Mouse (Mus musculus): Measurements from ENCODE around the gene Pdpn. TPM values are rescaled to one million over a fixed set of nuclear protein-coding genes. Genes with fewer than 3 reads are reported as not detected.
A peak's percentile ranks its signal among the peaks of the same experiment; 100 is the strongest.

Gene Pdpn
- polyA plus RNA-seq, 1 experiment from 2014 or later = 72.5 TPM

DNA sequence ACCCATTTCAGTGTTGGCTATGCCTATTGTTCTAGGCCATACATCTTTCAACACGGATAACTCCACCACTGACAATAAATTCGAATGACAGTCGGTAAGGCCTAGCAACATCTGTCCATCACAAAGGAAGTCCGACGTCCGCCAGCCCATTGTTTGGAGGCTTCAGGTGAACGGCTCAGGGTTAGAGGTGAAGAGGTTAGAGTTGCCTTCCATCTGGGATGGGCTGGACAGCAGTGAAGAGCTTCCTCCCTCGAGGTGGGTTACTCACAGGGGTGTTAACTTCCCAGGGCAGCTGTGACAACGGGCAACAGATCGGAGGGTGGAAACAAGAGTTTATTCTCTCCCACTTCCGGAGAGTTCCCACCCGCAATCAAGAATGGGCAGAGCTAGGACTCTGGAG is 36.7 kb downstream of the Pdpn start:
- peaks cover 9% of the 10 kb centered on the region for H3K4me1 ChIP-seq (replicated peaks)
- H3K27ac ChIP-seq = no peak overlapping the region
- 77% methylated on average over 12 of the region's 12 CpGs for WGBS
- no peak overlapping the region for H3K4me3 ChIP-seq (replicated peaks)
- H3K9me3 ChIP-seq = no peaks in the 10 kb centered on the region
- no peaks in the 10 kb centered on the region for H3K27me3 ChIP-seq
- H3K9ac ChIP-seq (replicated peaks) = no peak overlapping the region
- ATAC-seq = no peak
- no peak overlapping the region for H3K4me2 ChIP-seq (replicated peaks)
- peaks cover 12% of the 10 kb centered on the region for H3K36me3 ChIP-seq

DNA sequence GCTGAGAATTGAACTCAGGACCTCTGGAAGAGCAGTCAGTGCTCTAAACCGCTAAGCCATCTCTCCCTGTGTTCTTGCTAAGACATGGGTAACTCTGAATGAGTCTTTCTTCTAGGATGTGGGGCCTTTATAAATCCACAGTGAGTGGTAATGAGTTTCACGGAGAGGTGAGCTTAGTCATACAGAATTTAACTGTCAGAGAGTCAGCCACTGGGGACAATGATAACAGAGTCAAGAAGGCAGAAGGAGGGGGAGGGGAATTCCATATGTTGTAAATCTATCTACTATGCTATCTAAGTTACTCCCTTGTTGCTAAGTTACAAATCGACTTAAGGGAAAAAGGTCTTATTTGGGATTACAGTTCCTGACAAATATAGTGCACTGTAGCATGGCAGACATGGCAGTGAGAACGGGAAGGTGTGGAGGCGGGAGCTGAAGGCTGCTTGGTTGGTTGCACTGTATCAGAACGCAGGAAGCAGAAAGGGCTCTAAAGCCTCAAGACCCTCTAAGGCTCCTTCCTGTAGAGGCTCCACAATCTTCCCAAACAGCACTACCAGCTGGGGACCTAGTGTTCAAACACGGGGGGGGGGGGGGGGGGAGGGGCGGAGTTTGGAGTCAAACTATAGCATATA is 39.5 kb downstream of the Pdpn start:
- H3K4me2 ChIP-seq (replicated peaks) = no peak overlapping the region
- 64% methylated on average over 8 of the region's 8 CpGs for WGBS
- H3K4me3 ChIP-seq (replicated peaks) = no peak overlapping the region
- ATAC-seq = 0 out of 2 replicates have a peak, but pooled peaks have one; percentile 17
- H3K4me1 ChIP-seq (replicated peaks) = peaks cover 9% of the 10 kb centered on the region
- no peak overlapping the region for H3K9ac ChIP-seq (replicated peaks)
- no peak overlapping the region for H3K27ac ChIP-seq
- H3K9me3 ChIP-seq = no peaks in the 10 kb centered on the region
- no peaks in the 10 kb centered on the region for H3K36me3 ChIP-seq
- no peaks in the 10 kb centered on the region for H3K27me3 ChIP-seq

DNA sequence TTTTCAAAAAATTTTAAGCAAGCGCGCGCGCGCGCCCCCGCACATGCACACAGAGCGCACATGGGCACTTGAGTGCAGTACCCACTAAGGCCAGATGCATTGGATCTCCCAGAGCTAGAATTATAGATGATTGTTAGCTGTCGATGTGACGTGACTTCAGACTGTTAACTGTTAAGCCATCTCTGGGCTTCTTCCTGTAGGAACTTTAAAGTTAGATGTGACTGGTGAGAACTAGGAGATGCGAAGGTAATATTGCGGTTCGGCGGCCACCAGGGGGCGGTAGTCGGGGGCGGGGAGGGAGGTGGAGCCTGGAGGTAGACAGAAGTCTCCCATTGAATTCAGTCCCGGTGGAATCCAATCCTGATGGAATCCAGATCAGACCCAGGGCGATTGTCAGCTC is 40.8 kb downstream of the Pdpn start:
- Histone ChIP-seq H3K9ac (replicated peaks) (no peak overlapping the region), H3K4me2 (replicated peaks) (peak overlapping the region; percentile 26; the same call in 1 of the 2 replicates), H3K36me3 (no peaks in the 10 kb centered on the region), H3K4me1 (replicated peaks) (peaks cover 9% of the 10 kb centered on the region), H3K27me3 (no peaks in the 10 kb centered on the region), H3K27ac (no peak overlapping the region), H3K4me3 (replicated peaks) (no peak overlapping the region), H3K9me3 (no peaks in the 10 kb centered on the region)
- peak; percentile 73 for ATAC-seq
- WGBS = 43% methylated on average over 19 of the region's 19 CpGs

DNA sequence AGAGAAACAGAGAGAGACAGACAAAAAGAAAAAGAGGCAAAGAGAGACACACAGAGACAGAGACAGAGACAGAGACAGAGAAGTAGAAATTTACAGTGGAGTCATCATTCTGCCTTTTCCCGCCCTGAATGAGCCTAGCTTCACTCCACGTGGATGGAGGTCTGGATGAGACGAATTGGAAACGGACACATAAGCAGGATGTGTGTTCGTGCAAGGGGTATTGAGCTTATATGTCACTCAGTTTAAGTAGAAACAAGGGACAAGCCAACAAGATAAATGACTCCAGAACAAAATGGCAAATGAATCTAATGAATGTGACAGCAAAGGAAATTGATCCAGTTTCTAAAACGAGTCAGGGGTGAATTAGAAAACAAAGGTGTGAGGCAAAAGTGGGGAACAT is 41.4 kb downstream of the Pdpn start:
- H3K4me3 ChIP-seq (replicated peaks) = no peak overlapping the region
- no peaks in the 10 kb centered on the region for H3K36me3 ChIP-seq
- no peaks in the 10 kb centered on the region for H3K27me3 ChIP-seq
- no peak overlapping the region for H3K4me2 ChIP-seq (replicated peaks)
- no peak for ATAC-seq
- WGBS = 64% methylated on average over 6 of the region's 6 CpGs
- H3K4me1 ChIP-seq (replicated peaks) = peaks cover 9% of the 10 kb centered on the region
- no peak overlapping the region for H3K9ac ChIP-seq (replicated peaks)
- H3K27ac ChIP-seq = no peak overlapping the region
- H3K9me3 ChIP-seq = no peaks in the 10 kb centered on the region

DNA sequence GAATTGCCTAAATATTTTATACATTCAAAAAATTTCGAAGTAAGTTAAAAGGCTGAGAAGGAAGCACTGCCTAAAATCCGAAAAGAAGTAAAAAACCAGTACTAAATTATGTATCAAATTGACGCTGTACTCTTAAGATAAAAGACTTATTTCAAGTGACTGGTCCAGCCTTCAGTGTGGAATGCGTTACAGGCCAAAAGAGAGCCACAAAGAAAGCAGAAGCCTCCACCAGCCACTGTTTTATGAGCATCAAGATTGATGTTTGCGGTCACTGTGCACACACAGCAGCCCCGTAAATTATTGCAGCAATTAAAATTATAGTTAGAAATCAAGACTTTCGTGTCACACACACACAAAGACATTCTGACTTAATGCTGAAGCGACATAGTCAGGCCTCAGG is 43.8 kb downstream of the Pdpn start:
- H3K27me3 ChIP-seq = no peaks in the 10 kb centered on the region
- H3K4me3 ChIP-seq (replicated peaks) = no peak overlapping the region
- no peak for ATAC-seq
- H3K36me3 ChIP-seq = no peaks in the 10 kb centered on the region
- H3K27ac ChIP-seq = no peak overlapping the region
- H3K4me1 ChIP-seq (replicated peaks) = peaks cover 9% of the 10 kb centered on the region
- no peaks in the 10 kb centered on the region for H3K9me3 ChIP-seq
- H3K4me2 ChIP-seq (replicated peaks) = no peak overlapping the region
- H3K9ac ChIP-seq (replicated peaks) = no peak overlapping the region
- 84% methylated on average over 8 of the region's 8 CpGs for WGBS

DNA sequence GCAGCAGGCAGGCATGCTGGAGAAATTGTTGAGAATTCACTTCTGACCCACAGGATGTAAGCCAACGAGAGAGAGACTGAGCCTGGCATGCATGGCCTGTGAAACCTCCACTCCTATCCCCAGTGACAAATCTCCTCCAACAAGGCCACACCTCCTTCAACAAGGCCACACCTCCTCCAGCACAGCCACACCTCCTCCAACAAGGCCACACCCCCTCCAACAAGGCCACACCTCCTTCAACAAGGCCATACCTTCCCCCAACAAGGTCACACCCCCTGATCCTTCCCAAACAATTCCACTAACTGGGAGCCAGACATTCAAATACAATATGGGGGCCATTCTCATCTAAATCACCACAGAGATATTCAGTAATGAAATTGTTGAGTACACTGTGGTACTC is 46.0 kb downstream of the Pdpn start:
- H3K4me3 ChIP-seq (replicated peaks) = no peak overlapping the region
- H3K27me3 ChIP-seq = no peaks in the 10 kb centered on the region
- H3K4me1 ChIP-seq (replicated peaks) = no peaks in the 10 kb centered on the region
- no peak overlapping the region for H3K4me2 ChIP-seq (replicated peaks)
- H3K36me3 ChIP-seq = no peaks in the 10 kb centered on the region
- no peaks in the 10 kb centered on the region for H3K9me3 ChIP-seq
- no peak for ATAC-seq
- 89% methylated on average over 1 of the region's 1 CpGs for WGBS
- no peak overlapping the region for H3K9ac ChIP-seq (replicated peaks)
- H3K27ac ChIP-seq = no peak overlapping the region

DNA sequence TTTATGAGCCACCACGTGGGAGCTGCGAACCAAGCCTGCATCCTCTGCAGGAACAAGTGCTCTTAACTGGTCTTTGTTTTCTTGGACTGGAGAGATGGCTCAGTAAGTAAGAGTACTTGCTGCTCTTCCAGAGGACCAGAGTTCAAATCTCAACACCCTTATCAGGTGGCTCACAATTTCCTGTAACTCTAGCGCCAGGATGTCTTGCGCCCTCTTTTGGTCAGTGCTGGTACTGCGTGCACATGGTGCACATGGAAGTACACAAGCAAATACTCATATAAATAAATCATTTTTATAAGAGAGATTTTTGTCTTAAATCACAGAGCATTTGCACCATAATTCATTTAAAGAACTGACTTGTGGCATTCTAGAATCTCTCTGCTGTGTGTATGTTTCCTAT is 51.3 kb downstream of the Pdpn start:
- no peaks in the 10 kb centered on the region for H3K4me1 ChIP-seq (replicated peaks)
- H3K4me3 ChIP-seq (replicated peaks) = no peak overlapping the region
- H3K36me3 ChIP-seq = no peaks in the 10 kb centered on the region
- H3K9ac ChIP-seq (replicated peaks) = no peak overlapping the region
- H3K9me3 ChIP-seq = no peaks in the 10 kb centered on the region
- no peak for ATAC-seq
- no peak overlapping the region for H3K4me2 ChIP-seq (replicated peaks)
- H3K27me3 ChIP-seq = no peaks in the 10 kb centered on the region
- WGBS = 82% methylated on average over 5 of the region's 5 CpGs
- no peak overlapping the region for H3K27ac ChIP-seq

DNA sequence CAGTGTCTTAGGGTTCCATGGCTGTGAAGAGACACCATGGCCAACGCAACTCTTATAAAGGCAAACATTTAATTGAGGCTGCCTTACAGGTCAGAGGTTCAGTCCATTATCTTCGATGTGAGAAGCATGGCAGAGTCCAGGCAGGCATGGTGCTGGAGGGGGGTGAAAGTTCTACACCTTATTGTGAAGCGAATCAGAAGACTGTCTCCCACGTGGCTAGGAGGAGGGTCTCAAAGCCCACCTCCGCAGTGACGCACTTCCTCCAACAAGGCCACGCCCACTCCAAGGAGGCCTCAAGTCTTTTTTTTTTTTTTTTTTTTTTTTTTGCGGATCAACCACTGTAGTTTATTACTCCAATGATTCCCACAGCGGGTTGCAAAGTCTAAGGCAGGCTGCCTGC is 58.1 kb downstream of the Pdpn start:
- Histone ChIP-seq H3K9me3 (no peaks in the 10 kb centered on the region), H3K27me3 (no peaks in the 10 kb centered on the region), H3K4me1 (replicated peaks) (0 out of 2 replicates have a peak, but pooled peaks cover 2% of the 10 kb centered on the region), H3K27ac (no peak overlapping the region), H3K9ac (replicated peaks) (no peak overlapping the region), H3K4me3 (replicated peaks) (no peak overlapping the region), H3K4me2 (replicated peaks) (no peak overlapping the region), H3K36me3 (no peaks in the 10 kb centered on the region)
- WGBS = 82% methylated on average over 9 of the region's 9 CpGs
- ATAC-seq = no peak

DNA sequence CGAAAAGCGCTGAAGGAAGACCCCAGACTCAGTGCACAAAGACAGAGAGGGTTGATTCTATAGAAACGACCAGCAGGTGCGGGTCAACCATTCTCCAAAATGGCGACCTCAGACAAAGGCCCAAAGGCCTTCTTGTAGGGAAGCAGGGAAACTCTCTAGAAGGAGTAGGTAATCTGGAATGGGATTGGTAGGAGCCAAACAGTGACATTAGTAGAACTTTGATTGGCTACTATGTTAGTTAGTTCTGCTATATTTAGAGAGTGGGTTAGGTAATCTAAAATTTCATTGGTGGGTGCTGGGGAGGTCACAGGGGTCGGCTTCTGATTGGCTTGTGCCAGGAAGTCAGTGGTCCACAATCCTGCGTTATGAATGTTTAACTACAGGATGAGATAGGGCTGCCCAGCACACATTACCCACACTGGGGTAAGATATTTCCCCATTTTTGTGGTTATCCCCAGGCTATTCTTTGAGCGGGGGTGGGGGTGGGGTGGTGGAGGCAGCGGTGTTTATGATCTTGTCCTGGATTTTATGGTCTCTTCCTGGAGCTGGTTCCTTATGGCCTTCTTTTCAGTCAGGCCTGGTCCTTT is 59.7 kb downstream of the Pdpn start:
- Histone ChIP-seq H3K4me3 (replicated peaks) (no peak overlapping the region), H3K9ac (replicated peaks) (no peak overlapping the region), H3K36me3 (no peaks in the 10 kb centered on the region), H3K4me2 (replicated peaks) (no peak overlapping the region), H3K9me3 (no peaks in the 10 kb centered on the region), H3K27me3 (no peaks in the 10 kb centered on the region), H3K4me1 (replicated peaks) (0 out of 2 replicates have a peak, but pooled peaks cover 2% of the 10 kb centered on the region), H3K27ac (no peak overlapping the region)
- WGBS = 91% methylated on average over 9 of the region's 9 CpGs
- no peak for ATAC-seq

DNA sequence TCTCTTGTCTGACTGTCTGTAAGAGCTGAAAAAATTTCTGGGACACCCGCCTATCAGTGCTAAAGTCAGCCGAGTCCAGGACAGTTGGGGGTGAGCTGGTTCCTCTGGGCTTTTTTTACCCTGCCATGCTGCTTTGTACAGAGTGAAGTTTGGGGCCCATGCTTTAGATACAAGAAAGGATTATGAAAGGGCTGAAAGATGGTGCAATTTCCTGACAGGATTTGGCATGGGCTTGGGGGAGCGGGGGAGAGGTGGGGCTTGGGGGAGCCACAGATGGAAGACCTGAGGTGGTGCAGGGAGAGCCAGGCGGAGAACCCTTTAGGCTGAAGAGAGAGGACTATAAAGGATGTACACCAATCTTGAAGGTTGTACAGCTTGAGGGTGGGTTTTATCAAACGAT is 60.2 kb downstream of the Pdpn start:
- Histone ChIP-seq H3K4me2 (replicated peaks) (no peak overlapping the region), H3K4me1 (replicated peaks) (0 out of 2 replicates have a peak, but pooled peaks cover 2% of the 10 kb centered on the region), H3K27me3 (no peaks in the 10 kb centered on the region), H3K4me3 (replicated peaks) (no peak overlapping the region), H3K9me3 (no peaks in the 10 kb centered on the region), H3K36me3 (no peaks in the 10 kb centered on the region), H3K27ac (no peak overlapping the region), H3K9ac (replicated peaks) (no peak overlapping the region)
- ATAC-seq = no peak
- WGBS = 96% methylated on average over 5 of the region's 5 CpGs

DNA sequence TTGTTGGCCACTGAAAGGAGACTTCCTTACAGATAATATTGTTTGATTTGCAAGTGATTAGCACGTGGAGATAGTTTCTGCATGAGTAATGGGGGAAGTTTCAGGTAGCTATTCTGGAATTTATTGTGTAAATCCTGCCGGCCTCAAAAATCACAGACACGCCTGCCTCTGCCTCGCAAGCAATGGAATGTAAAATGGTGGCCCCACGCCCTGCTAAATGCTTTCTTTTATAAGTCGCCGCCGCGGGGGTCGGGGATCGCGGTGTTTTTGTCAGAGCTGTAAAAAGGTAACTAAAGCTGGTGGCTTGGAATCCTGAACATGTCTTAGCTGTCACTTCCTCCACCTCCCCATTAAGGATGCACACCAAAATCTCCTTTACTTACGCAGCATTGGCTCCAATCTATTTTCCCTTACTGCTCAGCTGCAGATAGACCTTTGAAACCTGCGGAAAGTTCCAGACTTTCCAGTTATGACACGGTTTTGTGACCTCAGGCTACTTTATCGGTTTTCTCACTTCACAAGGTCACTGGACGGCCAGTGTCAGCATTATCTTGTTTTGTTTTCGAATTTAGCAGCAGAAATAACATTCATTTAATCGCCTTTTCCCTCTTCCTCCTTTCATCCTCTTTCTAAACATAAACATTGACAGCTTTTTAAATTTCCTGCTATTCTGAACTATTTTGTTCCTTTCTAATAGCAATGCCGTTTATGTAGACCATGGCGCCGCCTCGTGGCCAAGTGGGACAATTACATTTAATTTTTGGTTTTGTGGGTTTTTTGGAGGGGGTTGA is 60.9 kb downstream of the Pdpn start:
- H3K9ac ChIP-seq (replicated peaks) = no peak overlapping the region
- no peaks in the 10 kb centered on the region for H3K27me3 ChIP-seq
- no peak overlapping the region for H3K4me3 ChIP-seq (replicated peaks)
- 31% methylated on average over 23 of the region's 23 CpGs for WGBS
- no peaks in the 10 kb centered on the region for H3K9me3 ChIP-seq
- H3K4me2 ChIP-seq (replicated peaks) = no peak overlapping the region
- 0 out of 2 replicates have a peak, but pooled peaks cover 2% of the 10 kb centered on the region for H3K4me1 ChIP-seq (replicated peaks)
- H3K27ac ChIP-seq = no peak overlapping the region
- no peak for ATAC-seq
- no peaks in the 10 kb centered on the region for H3K36me3 ChIP-seq

DNA sequence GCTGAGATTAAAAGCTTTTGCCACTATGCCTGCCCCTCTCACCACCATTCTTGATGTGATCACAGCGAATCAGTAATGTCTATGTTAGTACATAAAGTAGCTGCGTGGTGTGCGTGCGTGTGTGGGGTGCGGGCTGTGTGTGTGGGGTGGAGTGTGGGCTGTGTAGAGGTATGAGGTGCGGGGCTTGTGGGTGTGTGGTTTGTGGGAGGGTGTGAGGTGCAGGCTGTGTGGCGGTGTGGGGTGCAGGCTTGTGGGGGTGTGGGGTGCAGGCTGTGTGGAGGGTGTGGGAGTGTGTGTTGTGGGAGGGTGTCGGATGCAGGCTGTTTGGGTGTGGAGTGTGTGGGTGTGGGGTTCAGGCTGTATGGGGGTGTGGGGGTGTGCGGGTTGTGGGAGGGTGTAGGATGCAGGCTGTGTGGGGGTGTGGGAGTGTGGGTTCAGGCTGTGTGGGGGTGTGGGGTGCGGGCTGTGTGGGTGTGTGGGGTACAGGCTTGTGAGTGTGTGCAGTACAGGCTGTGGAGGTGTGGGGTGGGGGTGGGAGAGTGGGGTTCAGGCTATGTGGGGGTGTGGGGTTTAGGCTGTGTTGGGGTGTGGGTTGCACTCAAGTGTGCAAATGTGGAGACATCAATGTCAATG is 67.5 kb downstream of the Pdpn start:
- Histone ChIP-seq H3K4me2 (replicated peaks) (no peak overlapping the region), H3K36me3 (no peaks in the 10 kb centered on the region), H3K9me3 (no peaks in the 10 kb centered on the region), H3K27ac (no peak overlapping the region), H3K27me3 (no peaks in the 10 kb centered on the region), H3K4me3 (replicated peaks) (no peak overlapping the region), H3K4me1 (replicated peaks) (no peaks in the 10 kb centered on the region), H3K9ac (replicated peaks) (no peak overlapping the region)
- peak; percentile 73; the same call in 1 of the 2 replicates for ATAC-seq
- WGBS = 93% methylated on average over 10 of the region's 10 CpGs
